Mouse (Mus musculus): ENCODE measurements around the gene Prss1.
"Not testable (repeated sequence)": the region's sequence is repeated elsewhere in the genome, so short reads cannot be mapped to it uniquely, and the experiment has no call there.

Gene Prss1

GRCm38 (mm10) chr6:41458632-41459031 lies at the start of gene Prss1:
Gene Prss1, plus strand, starts transcription at chr6:41458932.
- not testable (repeated sequence) for DNase-seq (ENCODE audit: low spot score in 2 of 2)

DNA sequence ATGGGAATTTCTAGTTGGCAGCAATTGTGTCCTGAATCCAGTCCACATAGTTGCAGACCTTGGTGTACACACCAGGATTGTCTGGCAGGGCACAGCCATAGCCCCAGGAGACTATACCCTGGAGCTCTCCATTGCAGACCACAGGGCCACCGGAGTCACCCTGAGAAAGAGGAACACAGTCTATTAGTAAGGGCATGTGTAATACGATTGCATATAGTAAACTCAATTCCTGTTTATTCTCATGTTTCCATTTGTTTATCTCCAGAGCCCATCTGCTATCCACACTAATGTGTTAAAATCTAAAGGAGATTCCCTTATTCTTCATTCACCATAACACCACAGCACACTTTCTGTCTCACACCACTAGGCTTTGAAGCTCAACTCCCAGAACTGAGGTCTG lies 16.5 kb upstream of the Prss1 start:
- DNase-seq (ENCODE audit: low spot score in 2 of 2) = not testable (repeated sequence)

DNA sequence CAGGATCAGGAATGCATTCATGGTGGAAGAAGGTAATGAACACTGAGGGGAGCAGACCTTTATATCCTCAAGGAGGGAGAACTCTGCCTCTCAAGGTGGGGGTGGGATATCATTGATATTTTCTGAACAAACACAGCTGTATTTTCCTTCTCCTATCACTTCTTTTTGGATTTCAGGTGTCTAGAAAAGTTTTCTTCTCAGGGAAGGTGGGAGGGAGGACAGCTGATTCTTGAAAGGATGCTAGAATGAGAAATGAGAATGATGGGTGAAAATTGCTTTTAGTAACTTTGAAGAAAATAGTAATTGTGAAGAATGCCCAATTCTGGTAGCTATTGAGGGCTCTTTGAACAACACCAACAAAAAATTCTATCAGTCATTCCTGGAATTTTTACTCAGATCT lies 12.7 kb upstream of the Prss1 start, which contains the start of gene Gm10334:
Gene Gm10334 (minus strand): TSS at position 101 of the 400 bp plus-strand sequence.
- not testable (repeated sequence) for DNase-seq (ENCODE audit: low spot score in 2 of 2)

GRCm38 (mm10) chr6:41499374-41499773 lies 40.6 kb downstream of the Prss1 start:
- no peak for DNase-seq (ENCODE audit: low spot score in 2 of 2)

DNA sequence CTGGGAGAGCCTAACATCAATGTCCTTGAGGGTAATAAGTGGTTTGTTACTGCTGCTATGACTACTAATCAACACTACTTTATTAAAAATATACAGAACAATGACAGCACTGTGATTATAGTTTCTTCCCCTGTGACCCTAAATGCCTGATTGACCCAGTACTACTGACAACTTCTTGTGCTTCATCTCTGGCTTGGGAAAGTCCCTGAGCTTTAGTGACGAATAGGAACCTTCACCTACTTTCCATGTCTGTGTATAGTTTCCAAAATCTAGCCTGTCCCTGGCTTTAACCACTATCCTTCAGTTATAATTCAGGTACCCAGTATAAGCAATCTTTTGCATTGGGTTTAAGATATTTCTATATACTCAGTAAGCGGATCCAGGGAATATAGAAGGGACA lies 46.2 kb downstream of the Prss1 start:
- no peak for DNase-seq (ENCODE audit: low spot score in 2 of 2)

DNA sequence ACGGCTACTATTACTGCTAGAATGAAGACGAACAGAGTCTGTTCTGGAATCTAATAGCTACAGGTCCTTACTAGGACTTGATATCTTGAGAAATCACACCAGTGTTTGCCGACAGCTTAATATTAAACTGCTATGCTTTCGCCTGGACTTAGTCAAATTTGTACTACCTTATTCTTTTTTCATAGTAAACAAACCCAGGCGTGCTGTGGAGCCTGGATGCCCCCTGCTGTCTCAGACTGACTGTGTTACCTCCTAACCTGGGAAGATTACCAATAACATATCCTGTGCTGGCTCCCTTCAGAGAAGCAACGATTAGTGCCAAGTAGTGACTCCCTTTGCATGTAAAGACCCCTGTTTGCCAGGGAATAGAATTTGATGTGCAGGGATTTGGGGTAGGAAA lies 46.6 kb downstream of the Prss1 start:
- no peak for DNase-seq (ENCODE audit: low spot score in 2 of 2)

Data from right cerebral cortex, postnatal 10 days (tissue).